Mouse (Mus musculus) neural tube, embryonic 14.5 days (tissue): ENCODE results near the gene 1700067P10Rik. TPM values are rescaled to one million over a fixed set of nuclear protein-coding genes. Genes with fewer than 3 reads are reported as not detected.
A peak's percentile ranks its signal among the peaks of the same experiment; 100 is the strongest.

Experiments
- ATAC-seq: fragments of 200-750 bp; cut with Nextera tagmentation; 2 replicates; pipeline ENCODE4 v1.8.0; 2017; ENCODE audit warnings: low read depth, mild to moderate bottlenecking, moderate TSS enrichment, moderate library complexity
- H3K27ac ChIP-seq: fragments of 300-500 bp; sonication (generic); 2 replicates; pipeline ENCODE4 v1.5.1; 2014; ENCODE audit warnings: low read depth, mild to moderate bottlenecking, control low read depth, low read length, moderate library complexity, mixed read lengths
- H3K27me3 ChIP-seq: fragments of 300-500 bp; sonication (generic); 2 replicates; pipeline ENCODE4 v1.6.1; 2014; ENCODE audit warnings: low read length; ENCODE audit not compliant: control insufficient read depth, insufficient read depth
- H3K36me3 ChIP-seq: fragments of 300-500 bp; sonication (generic); 2 replicates; pipeline ENCODE4 v1.6.1; 2014; ENCODE audit warnings: low read length, mixed read lengths; ENCODE audit not compliant: control insufficient read depth, insufficient read depth
- H3K4me1 ChIP-seq: fragments of 300-500 bp; sonication (generic); 2 replicates; pipeline ENCODE4 v1.6.1; 2014; ENCODE audit warnings: low read length; ENCODE audit not compliant: control insufficient read depth, insufficient read depth
- H3K4me2 ChIP-seq: fragments of 300-500 bp; sonication (generic); 2 replicates; pipeline ENCODE4 v1.6.1; 2014; ENCODE audit warnings: mild to moderate bottlenecking, low read depth, low read length, control low read depth
- H3K4me3 ChIP-seq: fragments of 300-500 bp; sonication (generic); 2 replicates; pipeline ENCODE4 v1.5.1; 2014; ENCODE audit warnings: low read depth, low read length, control low read depth, mixed read lengths
- H3K9ac ChIP-seq: fragments of 300-500 bp; sonication (generic); replicated peaks from 2 replicates; pipeline ENCODE4 v1.6.1; 2014; ENCODE audit warnings: low read depth, mild to moderate bottlenecking, control low read depth, low read length, mixed read lengths
- H3K9me3 ChIP-seq: fragments of 300-500 bp; sonication (generic); 2 replicates; pipeline ENCODE4 v1.6.1; 2016; ENCODE audit warnings: low read length; ENCODE audit not compliant: control insufficient read depth
- WGBS: fragments of 180-500 bp; shearing (Covaris S2); extraction: QIAGEN DNeasy Blood & Tissue Kit; methylation state at CpG from one replicate; pipeline ENCODE4 v1.1.7; 2014; 5-methylcytosine and 5-hydroxymethylcytosine counted together
- polyA plus RNA-seq: library from polyadenylated mRNA; unstranded; fragments of >200 nt; fragmentation: Nextera tagmentation; extraction: Ambion mirVana; gene quantifications from 2 replicates; pipeline ENCODE4 v1.2.1, GENCODE M21; 2014

The 1700067P10Rik gene
- polyA plus RNA-seq, 1 experiment from 2014 or later: not detected

DNA sequence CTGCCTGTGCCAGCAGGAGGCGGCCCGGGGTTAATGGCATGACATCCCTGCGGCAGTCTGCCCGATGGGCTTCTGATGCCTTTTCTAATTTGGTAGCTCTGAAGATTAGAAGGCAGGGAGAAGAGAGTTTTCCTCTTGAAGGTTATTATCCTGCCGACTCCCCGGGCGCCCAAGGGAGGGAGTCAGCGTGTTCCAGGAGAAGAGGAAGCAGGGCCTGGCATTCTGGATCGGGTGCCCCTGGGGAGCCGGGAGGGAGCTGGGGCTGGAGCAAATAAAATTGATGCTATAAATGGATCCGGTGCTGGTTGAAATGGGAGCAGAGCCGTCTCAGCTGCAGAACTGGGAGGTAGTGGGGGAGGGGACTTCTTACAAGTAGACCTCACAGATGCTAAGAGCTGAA lies 31.7 kb upstream of the 1700067P10Rik start:
- ATAC-seq: 0 out of 2 replicates have a peak, but pooled peaks have one; percentile 10
- H3K4me2 ChIP-seq: no peak overlapping the region
- 2% methylated on average over 12 of the region's 12 CpGs for WGBS
- H3K36me3 ChIP-seq: no peaks in the 10 kb centered on the region
- peaks cover 4% of the 10 kb centered on the region; the same call in 1 of the 2 replicates for H3K4me1 ChIP-seq
- H3K27me3 ChIP-seq: no peaks in the 10 kb centered on the region
- no peak overlapping the region for H3K9ac ChIP-seq
- H3K4me3 ChIP-seq: no peak overlapping the region
- no peaks in the 10 kb centered on the region for H3K9me3 ChIP-seq
- no peak overlapping the region for H3K27ac ChIP-seq

DNA sequence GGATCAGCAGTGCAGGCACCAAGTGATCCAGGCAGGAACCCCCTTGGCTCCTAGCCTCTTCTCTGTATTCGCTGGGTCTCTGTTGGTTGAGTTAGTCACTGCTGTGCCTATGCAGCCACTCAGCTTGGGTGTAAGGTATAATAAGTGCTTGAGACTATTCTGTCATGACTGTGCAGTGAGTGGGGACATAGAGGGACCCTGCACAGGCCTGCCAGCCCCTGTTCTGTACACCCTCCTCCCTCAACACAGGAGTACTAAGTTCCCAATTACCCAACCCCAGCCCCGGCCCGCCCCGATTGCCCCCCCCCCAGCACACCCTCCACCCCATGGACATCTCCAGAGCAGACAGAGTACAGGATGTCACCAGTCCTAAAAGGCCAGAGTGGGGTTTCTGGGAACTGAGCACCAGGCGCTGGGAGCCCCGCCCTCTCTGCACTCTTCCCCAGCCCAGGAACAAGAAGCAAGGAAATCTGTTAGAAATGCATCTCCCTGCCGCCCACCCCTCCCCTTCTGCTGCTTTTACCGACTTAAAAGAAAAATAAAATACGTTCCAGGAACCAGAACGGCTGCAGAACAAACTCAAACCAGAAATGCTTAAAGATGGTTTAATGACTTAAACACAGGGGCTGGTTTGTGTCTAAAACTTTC lies 24.8 kb upstream of the 1700067P10Rik start:
- WGBS: 50% methylated on average over 10 of the region's 10 CpGs

DNA sequence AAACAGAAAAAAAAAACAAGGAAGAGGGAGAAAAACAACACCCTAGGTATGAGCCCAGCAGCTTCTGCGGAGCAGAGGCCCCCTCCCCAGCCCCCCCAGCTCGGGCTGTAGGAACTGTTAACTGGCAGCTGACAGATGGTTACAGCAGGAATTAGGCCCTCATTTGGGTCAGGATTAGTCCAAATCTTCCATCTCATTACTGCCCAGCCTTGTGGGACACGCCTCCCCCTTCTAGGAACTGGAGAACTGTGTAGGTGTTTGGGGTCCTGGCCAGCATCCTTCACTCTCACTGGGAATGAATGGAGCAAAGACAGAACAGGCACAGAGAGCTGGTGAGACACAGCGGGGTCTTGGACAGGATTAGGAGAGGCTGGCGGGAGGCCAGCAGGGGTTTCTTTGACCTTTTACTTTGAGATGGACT lies 24.0 kb upstream of the 1700067P10Rik start:
- WGBS: 35% methylated on average over 5 of the region's 5 CpGs
- ATAC-seq: no peak
- Histone ChIP-seq H3K36me3 (no peaks in the 10 kb centered on the region), H3K9ac (no peak overlapping the region), H3K27me3 (no peaks in the 10 kb centered on the region), H3K4me3 (no peak overlapping the region), H3K4me1 (no peaks in the 10 kb centered on the region), H3K9me3 (no peaks in the 10 kb centered on the region), H3K4me2 (no peak overlapping the region), H3K27ac (no peak overlapping the region)

More for the DNA sequence above, 24.8 kb upstream of the 1700067P10Rik start:
- Histone ChIP-seq H3K4me3 (no peak overlapping the region), H3K4me1 (no peaks in the 10 kb centered on the region), H3K4me2 (no peak overlapping the region), H3K9ac (no peak overlapping the region), H3K27me3 (no peaks in the 10 kb centered on the region), H3K27ac (no peak overlapping the region), H3K9me3 (no peaks in the 10 kb centered on the region), H3K36me3 (no peaks in the 10 kb centered on the region)
- ATAC-seq: no peak

DNA sequence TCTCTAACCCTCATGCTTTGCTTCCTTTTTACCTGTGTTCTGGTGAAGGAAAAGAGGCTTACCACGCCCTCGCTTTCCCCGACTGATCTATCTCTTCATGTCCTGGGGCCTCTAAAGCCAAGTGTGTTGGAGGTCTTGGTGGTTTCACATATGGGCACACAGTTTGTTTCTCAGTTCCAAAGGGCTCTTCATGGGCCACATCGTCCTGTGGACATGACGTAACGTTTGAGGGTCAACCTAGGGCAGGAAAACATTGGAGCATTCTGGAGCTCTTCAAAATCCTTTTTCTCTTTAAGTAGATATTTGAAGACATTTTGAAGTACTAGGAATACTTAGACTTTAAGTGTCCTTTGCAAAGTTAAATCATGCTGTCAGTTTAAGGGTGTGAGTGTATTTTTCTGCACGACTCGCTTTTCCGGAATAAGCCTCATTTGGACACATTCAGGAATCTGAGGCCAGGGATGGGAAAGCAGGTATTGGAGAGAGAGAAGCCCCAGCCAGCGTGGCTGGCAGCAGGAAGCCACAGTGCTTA lies 22.0 kb upstream of the 1700067P10Rik start:
- no peaks in the 10 kb centered on the region for H3K9me3 ChIP-seq
- no peak for ATAC-seq

DNA sequence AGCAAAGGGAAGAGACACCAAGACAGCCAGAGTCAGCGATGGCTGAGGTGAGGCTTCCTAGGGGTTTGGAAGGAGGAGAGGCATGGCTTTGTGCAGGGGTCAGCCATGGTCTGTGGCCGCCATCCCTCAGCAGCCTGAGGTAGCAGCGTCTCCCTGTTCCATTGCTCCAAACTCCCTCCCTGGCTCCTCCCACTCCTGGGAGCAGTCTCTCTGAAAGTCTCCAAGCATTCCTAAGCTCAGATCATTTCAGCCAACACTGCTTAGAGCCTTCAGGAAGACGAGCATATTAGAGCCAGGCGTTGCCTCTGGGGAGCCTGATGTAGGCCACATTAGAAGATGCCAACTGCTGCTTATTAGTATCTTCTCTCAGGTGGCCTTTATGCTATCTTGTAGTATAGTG lies 21.4 kb upstream of the 1700067P10Rik start:
- Histone ChIP-seq H3K4me3 (no peak overlapping the region), H3K9me3 (no peaks in the 10 kb centered on the region), H3K4me1 (no peaks in the 10 kb centered on the region), H3K27me3 (no peaks in the 10 kb centered on the region), H3K36me3 (no peaks in the 10 kb centered on the region), H3K9ac (no peak overlapping the region), H3K4me2 (no peak overlapping the region), H3K27ac (no peak overlapping the region)
- 32% methylated on average over 5 of the region's 5 CpGs for WGBS
- no peak for ATAC-seq

More for the DNA sequence above, 22.0 kb upstream of the 1700067P10Rik start:
- Histone ChIP-seq H3K4me1 (no peaks in the 10 kb centered on the region), H3K36me3 (no peaks in the 10 kb centered on the region), H3K27me3 (no peaks in the 10 kb centered on the region), H3K4me2 (no peak overlapping the region), H3K9ac (no peak overlapping the region), H3K27ac (no peak overlapping the region), H3K4me3 (no peak overlapping the region)
- 77% methylated on average over 10 of the region's 10 CpGs for whole genome bisulfite sequencing

DNA sequence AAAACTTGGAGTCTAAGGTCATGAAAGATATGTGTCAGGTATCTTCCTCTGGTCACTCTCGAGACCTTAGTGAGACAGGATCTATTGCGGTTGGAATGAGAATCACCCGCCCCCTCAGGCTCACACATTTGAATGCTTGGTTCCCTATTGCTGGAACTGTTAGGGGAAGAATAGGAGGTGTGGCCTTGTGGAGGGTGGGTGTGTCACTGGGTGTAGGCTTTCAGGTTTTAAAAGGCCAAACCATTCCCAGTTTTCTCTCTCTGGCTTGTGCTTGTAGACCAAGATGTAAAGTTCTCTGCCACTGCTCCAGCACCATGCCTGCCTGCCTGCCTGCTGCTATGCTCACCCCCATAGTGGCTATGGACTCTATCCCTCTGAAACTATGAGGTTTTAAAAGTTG lies 8.5 kb upstream of the 1700067P10Rik start:
- H3K4me2 ChIP-seq: no peak overlapping the region
- no peaks in the 10 kb centered on the region for H3K4me1 ChIP-seq
- no peak overlapping the region for H3K27ac ChIP-seq
- ATAC-seq: no peak
- no peak overlapping the region for H3K9ac ChIP-seq
- no peaks in the 10 kb centered on the region for H3K27me3 ChIP-seq
- H3K9me3 ChIP-seq: no peaks in the 10 kb centered on the region
- 46% methylated on average over 3 of the region's 3 CpGs for WGBS
- H3K36me3 ChIP-seq: no peaks in the 10 kb centered on the region
- H3K4me3 ChIP-seq: no peak overlapping the region

DNA sequence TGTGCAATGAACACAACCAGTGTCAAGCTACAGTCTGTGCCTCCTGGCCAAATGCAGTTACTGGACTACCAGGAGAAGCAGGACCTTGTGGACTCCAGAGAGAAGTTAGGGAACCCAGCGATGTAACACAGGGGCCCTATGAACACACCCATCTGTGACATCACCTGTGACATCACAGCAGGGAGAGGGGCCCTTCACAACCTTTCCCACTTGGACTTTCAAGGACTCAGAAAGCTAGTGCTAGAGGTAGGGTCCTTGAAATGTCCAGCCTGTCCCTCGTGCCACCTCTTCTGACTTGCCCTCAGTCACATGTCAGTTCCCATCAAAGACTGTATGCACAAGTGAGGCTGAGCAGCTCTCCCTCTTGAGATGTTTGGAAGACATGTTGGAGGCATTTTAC lies 327 bp downstream of the 1700067P10Rik start:
- Histone ChIP-seq H3K27ac (no peak overlapping the region), H3K9ac (no peak overlapping the region), H3K27me3 (peaks cover 4% of the 10 kb centered on the region), H3K9me3 (no peaks in the 10 kb centered on the region), H3K4me3 (no peak overlapping the region), H3K4me2 (no peak overlapping the region), H3K4me1 (no peaks in the 10 kb centered on the region), H3K36me3 (no peaks in the 10 kb centered on the region)
- WGBS: 87% methylated on average over 2 of the region's 2 CpGs
- ATAC-seq: no peak

DNA sequence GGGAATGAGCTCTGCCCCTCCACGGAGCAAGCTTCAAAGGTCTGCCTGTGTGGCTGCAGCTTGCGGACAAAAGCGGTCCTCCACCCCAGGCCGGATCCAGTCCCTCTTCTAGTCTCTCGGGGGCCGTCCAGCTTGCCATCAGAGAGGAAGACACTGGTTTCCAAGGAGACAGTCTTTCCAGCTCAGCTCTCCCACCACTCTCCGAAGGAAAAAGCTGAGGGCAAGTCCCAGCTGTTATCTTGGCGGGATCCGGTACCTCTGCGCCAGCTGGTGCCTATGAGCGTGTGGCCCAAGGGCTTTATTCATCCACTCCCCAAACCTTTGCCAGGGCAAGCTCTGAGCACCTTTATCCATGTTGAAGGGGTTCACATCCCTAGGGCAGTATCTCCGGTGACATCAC lies 1.2 kb downstream of the 1700067P10Rik start:
- Histone ChIP-seq H3K4me3 (no peak overlapping the region), H3K36me3 (no peaks in the 10 kb centered on the region), H3K4me2 (no peak overlapping the region), H3K27me3 (peaks cover 8% of the 10 kb centered on the region), H3K9me3 (no peaks in the 10 kb centered on the region), H3K4me1 (no peaks in the 10 kb centered on the region), H3K27ac (no peak overlapping the region), H3K9ac (no peak overlapping the region)
- no peak for ATAC-seq
- WGBS: 40% methylated on average over 12 of the region's 12 CpGs

DNA sequence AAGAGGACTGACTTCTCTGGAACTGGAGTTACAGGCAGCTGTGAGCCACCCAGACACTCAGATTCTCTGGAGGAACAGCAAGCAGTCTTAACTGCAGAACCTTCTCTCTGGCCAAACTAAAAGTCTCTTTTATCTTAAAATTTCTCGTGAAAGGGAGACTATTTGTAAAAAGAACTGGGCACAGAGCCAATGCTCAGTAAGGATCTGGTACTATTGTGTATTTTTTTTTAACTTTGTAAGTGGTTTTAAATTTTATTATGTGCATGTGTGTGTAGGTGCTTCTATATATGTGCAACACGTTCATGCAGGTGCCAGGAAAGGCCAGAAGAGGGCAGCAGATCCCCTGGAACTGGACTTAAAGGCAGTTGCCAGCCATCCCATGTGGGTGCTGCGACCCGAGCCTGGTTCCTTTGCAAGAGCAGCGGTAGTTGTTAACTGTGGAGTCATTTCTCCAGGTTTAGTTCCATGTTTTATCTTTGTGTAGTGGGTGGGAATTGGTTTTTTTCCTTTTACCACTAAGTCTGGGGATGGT lies 4.2 kb downstream of the 1700067P10Rik start:
- ATAC-seq: no peak
- Histone ChIP-seq H3K9me3 (no peaks in the 10 kb centered on the region), H3K27me3 (peaks cover 29% of the 10 kb centered on the region), H3K9ac (no peak overlapping the region), H3K27ac (no peak overlapping the region), H3K4me2 (no peak overlapping the region), H3K36me3 (no peaks in the 10 kb centered on the region), H3K4me3 (no peak overlapping the region), H3K4me1 (peaks cover 22% of the 10 kb centered on the region; the same call in 1 of the 2 replicates)
- 75% methylated on average over 5 of the region's 5 CpGs for WGBS
